ENCODE assay signal across 8 mouse cellular contexts in genomic region chr3:83127088-83127725, GRCm38 (mm10). TPM values are rescaled to one million over a fixed set of nuclear protein-coding genes. Genes with fewer than 3 reads are reported as not detected.
A peak's percentile ranks its signal among the peaks of the same experiment; 100 is the strongest.
DNase-seq lines count a peak whose midpoint lies in the region; ATAC-seq and TF ChIP-seq lines count a peak whose summit lies in the region.

No protein-coding gene starts in this region.

- no peak for TF ChIP-seq EP300 in liver, postnatal 0 days (IDR thresholded peaks at IDR 0.05; ENCODE audit: low read depth)

- peak; percentile 79 for ATAC-seq in neural tube, embryonic 11.5 days (ENCODE audit: insufficient read depth, low FRiP score, low TSS enrichment)
- peak; percentile 66 for ATAC-seq in forebrain, embryonic 11.5 days (replicated peaks; ENCODE audit: low FRiP score)
- peak; percentile 78 for ATAC-seq in hindbrain, embryonic 11.5 days (ENCODE audit: low FRiP score)
- no peak for ATAC-seq in liver, postnatal 0 days
- ATAC-seq in CD4-positive, CD25-positive, alpha-beta regulatory T cell, adult 4 months, result no peak

- no peak for TF ChIP-seq POLR2A in thymus, adult 2 months (IDR thresholded peaks at IDR 0.05; ENCODE audit: control insufficient read depth, extremely low read depth, insufficient read depth, low read length, poor library complexity)

- WGBS in neural tube, embryonic 11.5 days, result under 1% methylated on average over 30 of the region's 37 CpGs
- WGBS in forebrain, embryonic 11.5 days, result 2% methylated on average over 29 of the region's 37 CpGs
- under 1% methylated on average over 34 of the region's 37 CpGs for WGBS in hindbrain, embryonic 11.5 days
- WGBS in liver, postnatal 0 days (ENCODE audit: insufficient replicate concordance), result 1% methylated on average over 35 of the region's 37 CpGs
- 3% methylated on average over 37 of the region's 37 CpGs for WGBS in thymus, adult 2 months

- peaks cover 11% of the 10 kb centered on the region for H3K4me1 ChIP-seq in neural tube, embryonic 11.5 days (ENCODE audit: control insufficient read depth, insufficient read depth, low read length)
- peaks cover 14% of the 10 kb centered on the region for H3K4me1 ChIP-seq in forebrain, embryonic 11.5 days (replicated peaks; ENCODE audit: control insufficient read depth, insufficient read depth, low read length)
- peaks cover 7% of the 10 kb centered on the region for H3K4me1 ChIP-seq in hindbrain, embryonic 11.5 days (replicated peaks; ENCODE audit: control insufficient read depth, insufficient read depth, low read length)
- no peaks in the 10 kb centered on the region for H3K4me1 ChIP-seq in liver, postnatal 0 days (ENCODE audit: insufficient read depth)
- H3K4me1 ChIP-seq in thymus, adult 2 months (replicated peaks; ENCODE audit: control insufficient read depth, insufficient read depth, low read length), result no peaks in the 10 kb centered on the region

- H3K4me2 ChIP-seq in neural tube, embryonic 11.5 days (ENCODE audit: low read depth), result peak overlapping the region; percentile 89
- H3K4me2 ChIP-seq in forebrain, embryonic 11.5 days (ENCODE audit: low read depth, low read length, severe bottlenecking), result peak overlapping the region; percentile 92
- peak overlapping the region; percentile 99 for H3K4me2 ChIP-seq in hindbrain, embryonic 11.5 days (replicated peaks; ENCODE audit: low read depth, low read length)
- H3K4me2 ChIP-seq in liver, postnatal 0 days (ENCODE audit: low read depth, low read length), result peak overlapping the region; percentile 61

- no peak overlapping the region for H3K27ac ChIP-seq in neural tube, embryonic 11.5 days (ENCODE audit: low read depth, low read length)
- no peak overlapping the region for H3K27ac ChIP-seq in forebrain, embryonic 11.5 days (ENCODE audit: low read depth, low read length)
- no peak overlapping the region for H3K27ac ChIP-seq in hindbrain, embryonic 11.5 days (ENCODE audit: low read depth, low read length)
- H3K27ac ChIP-seq in liver, postnatal 0 days (ENCODE audit: low read depth), result no peak overlapping the region
- no peak overlapping the region for H3K27ac ChIP-seq in thymus, adult 2 months (ENCODE audit: control insufficient read depth, insufficient read depth, low read length)

- TF ChIP-seq CTCF in liver, postnatal 0 days (IDR thresholded peaks at IDR 0.05; ENCODE audit: low read depth), result no peak
- no peak for TF ChIP-seq CTCF in thymus, adult 2 months (IDR thresholded peaks at IDR 0.05; ENCODE audit: borderline replicate concordance, control insufficient read depth, extremely low read depth, insufficient read depth, low read length, poor library complexity)

- peaks cover 29% of the 10 kb centered on the region for H3K27me3 ChIP-seq in neural tube, embryonic 11.5 days (ENCODE audit: control insufficient read depth, insufficient read depth, low read length)
- peaks cover 54% of the 10 kb centered on the region for H3K27me3 ChIP-seq in forebrain, embryonic 11.5 days (ENCODE audit: control insufficient read depth, insufficient read depth, low read length)
- H3K27me3 ChIP-seq in hindbrain, embryonic 11.5 days (ENCODE audit: control insufficient read depth, insufficient read depth, low read length), result peaks cover 44% of the 10 kb centered on the region
- peaks cover 54% of the 10 kb centered on the region for H3K27me3 ChIP-seq in liver, postnatal 0 days (ENCODE audit: insufficient read depth, low read length)
- H3K27me3 ChIP-seq in thymus, adult 2 months (ENCODE audit: control insufficient read depth, insufficient read depth, low read length), result peaks cover 2% of the 10 kb centered on the region; the same call in 1 of the 2 replicates

- peak overlapping the region; percentile 61 for H3K4me3 ChIP-seq in neural tube, embryonic 11.5 days (ENCODE audit: low read depth, low read length)
- peak overlapping the region; percentile 55 for H3K4me3 ChIP-seq in forebrain, embryonic 11.5 days (ENCODE audit: low read depth, low read length)
- peak overlapping the region; percentile 53 for H3K4me3 ChIP-seq in hindbrain, embryonic 11.5 days (ENCODE audit: low read depth, low read length)
- H3K4me3 ChIP-seq in liver, postnatal 0 days (ENCODE audit: low read depth, low read length), result peak overlapping the region; percentile 40
- H3K4me3 ChIP-seq in thymus, adult 2 months (ENCODE audit: control insufficient read depth, insufficient read depth, low read length), result no peak overlapping the region

- H3K9me3 ChIP-seq in neural tube, embryonic 11.5 days (ENCODE audit: control insufficient read depth, low read length), result no peaks in the 10 kb centered on the region
- H3K9me3 ChIP-seq in forebrain, embryonic 11.5 days (ENCODE audit: control insufficient read depth, low read length), result no peaks in the 10 kb centered on the region
- no peaks in the 10 kb centered on the region for H3K9me3 ChIP-seq in hindbrain, embryonic 11.5 days (ENCODE audit: control insufficient read depth, low read length)
- H3K9me3 ChIP-seq in liver, postnatal 0 days (ENCODE audit: low read length), result no peaks in the 10 kb centered on the region

- peak overlapping the region; percentile 53 for H3K9ac ChIP-seq in neural tube, embryonic 11.5 days (ENCODE audit: low read length)
- peak overlapping the region; percentile 45 for H3K9ac ChIP-seq in forebrain, embryonic 11.5 days (ENCODE audit: low read length)
- peak overlapping the region; percentile 62 for H3K9ac ChIP-seq in hindbrain, embryonic 11.5 days (ENCODE audit: low read depth, low read length)
- no peak overlapping the region for H3K9ac ChIP-seq in liver, postnatal 0 days (replicated peaks)

- peak; percentile 56 for DNase-seq in neural tube, embryonic 11.5 days (ENCODE audit: low spot score)
- DNase-seq in neural tube, embryonic 10.5 days (ENCODE audit: extremely low spot score, low spot score), result no peak
- peak; percentile 66 for DNase-seq in forebrain, embryonic 11.5 days (ENCODE audit: low spot score)
- DNase-seq in hindbrain, embryonic 11.5 days (ENCODE audit: low spot score), result peak; percentile 60
- no peak for DNase-seq in liver, postnatal 0 days
- no peak for DNase-seq in thymus, adult 2 months
- no peak for DNase-seq in urinary bladder, postnatal 10 days (ENCODE audit: low spot score)

- no peaks in the 10 kb centered on the region for H3K36me3 ChIP-seq in neural tube, embryonic 11.5 days (ENCODE audit: control insufficient read depth, insufficient read depth, low read length)
- no peaks in the 10 kb centered on the region for H3K36me3 ChIP-seq in forebrain, embryonic 11.5 days (ENCODE audit: control insufficient read depth, insufficient read depth, low read length)
- H3K36me3 ChIP-seq in hindbrain, embryonic 11.5 days (ENCODE audit: control insufficient read depth, insufficient read depth, low read length), result no peaks in the 10 kb centered on the region
- H3K36me3 ChIP-seq in liver, postnatal 0 days (replicated peaks; ENCODE audit: insufficient read depth, low read length), result no peaks in the 10 kb centered on the region
- H3K36me3 ChIP-seq in thymus, adult 2 months (ENCODE audit: control insufficient read depth, insufficient read depth, low read length), result no peaks in the 10 kb centered on the region

RNA-seq across cellular contexts. Expression of gene Dchs2, which starts 0.5 kb away (rescaled TPM):
- polyA plus RNA-seq in neural tube, embryonic 11.5 days (2014; fragmentation: Nextera tagmentation; extraction: Ambion mirVana), result 1.1 and 1.2 TPM in 2 replicates
- 0.05 TPM in 1 of 2 replicates, not detected in the other for polyA plus RNA-seq in forebrain, embryonic 11.5 days (2014; fragmentation: Nextera tagmentation; extraction: Ambion mirVana)
- polyA plus RNA-seq in hindbrain, embryonic 11.5 days (2014; fragmentation: Nextera tagmentation; extraction: Ambion mirVana), result 1.2 and 1.6 TPM in 2 replicates
- polyA plus RNA-seq in liver, postnatal 0 days (2015; fragmentation: Nextera tagmentation; extraction: Ambion mirVana), result 0.02 TPM in 2 replicates
- not detected for polyA plus RNA-seq in CD4-positive, CD25-positive, alpha-beta regulatory T cell, adult 4 months (2017; shearing (Covaris generic))
- polyA plus RNA-seq in thymus, adult 2 months (2012; rRNA removed), result 0.31 and 0.32 TPM in 2 replicates

Comparison
In these comparisons a context has a peak if more than half of its experiments do, and no peak if none do; other contexts are left out.
1. DNase-seq: peak in neural tube, embryonic 11.5 days (single experiment), forebrain, embryonic 11.5 days (single experiment) and hindbrain, embryonic 11.5 days (single experiment); none in neural tube, embryonic 10.5 days (single experiment), liver, postnatal 0 days (single experiment), thymus, adult 2 months (single experiment) and urinary bladder, postnatal 10 days (single experiment).
2. ATAC-seq: peak in neural tube, embryonic 11.5 days (single experiment), forebrain, embryonic 11.5 days (single experiment) and hindbrain, embryonic 11.5 days (single experiment); none in liver, postnatal 0 days (single experiment) and CD4-positive, CD25-positive, alpha-beta regulatory T cell, adult 4 months (single experiment).
3. Peak in every context shown above with its lines, with median percentiles within 50 percentile points of each other: H3K4me2 ChIP-seq.